Mouse (Mus musculus) cerebellum, adult 2 months (tissue): ENCODE results near the gene Pacrg.

Experiments
- CTCF ChIP-seq: fragments of 200-500 bp; IDR thresholded peaks from 2 replicates; pipeline ENCODE4 v1.5.1; 2011; ENCODE audit warnings: low read depth, mild to moderate bottlenecking, control low read depth, low read length, moderate library complexity, borderline replicate concordance; ENCODE audit not compliant: insufficient read depth
- POLR2A ChIP-seq: fragments of 200-500 bp; IDR thresholded peaks from 2 replicates; pipeline ENCODE4 v1.6.1; 2011; ENCODE audit warnings: low read length, control low read depth, borderline replicate concordance; ENCODE audit not compliant: insufficient read depth

GRCm38 (mm10) chr17:10564191-10564590 lies 275.9 kb downstream of the Pacrg start:
- TF ChIP-seq POLR2A (no peak), CTCF (no peak)
